Mouse (Mus musculus) myocyte (in vitro differentiated cells): Measurements from ENCODE around the gene Smg7. TPM values are rescaled to one million over a fixed set of nuclear protein-coding genes. Genes with fewer than 3 reads are reported as not detected.
"Not testable (repeated sequence)": the region's sequence is repeated elsewhere in the genome, so short reads cannot be mapped to it uniquely, and the experiment has no call there.

Experiments used
- H3K27me3 ChIP-seq: one replicate; pipeline ENCODE4 v1.6.1; 2011; ENCODE audit not compliant: control insufficient read depth, insufficient read depth, insufficient read length
- H3K36me3 ChIP-seq: one replicate; pipeline ENCODE4 v1.6.1; 2011; ENCODE audit not compliant: control insufficient read depth, insufficient read depth
- H3K4me2 ChIP-seq: one replicate; pipeline ENCODE4 v1.6.1; 2011; ENCODE audit warnings: low read depth, control low read depth
- H3K4me3 ChIP-seq: one replicate; pipeline ENCODE4 v1.5.1; 2011; ENCODE audit warnings: mild to moderate bottlenecking, control low read depth, moderate library complexity
- H3K79me2 ChIP-seq: one replicate; pipeline ENCODE4 v1.6.1; 2011; ENCODE audit not compliant: control insufficient read depth, insufficient read depth
- H3ac ChIP-seq: one replicate; pipeline ENCODE4 v1.6.1; 2011; ENCODE audit not compliant: control insufficient read depth, insufficient read length
- CEBPB ChIP-seq: IDR thresholded peaks from 2 replicates; pipeline ENCODE4 v1.6.1; 2011; ENCODE audit warnings: mild to moderate bottlenecking, moderate library complexity; ENCODE audit not compliant: poor library complexity, insufficient read depth, severe bottlenecking
- E2F4 ChIP-seq: IDR thresholded peaks from one replicate; pipeline ENCODE4 v1.6.1; 2011; ENCODE audit warnings: mild to moderate bottlenecking, control low read depth, moderate library complexity; ENCODE audit not compliant: insufficient read depth
- MAX ChIP-seq: IDR thresholded peaks from one replicate; pipeline ENCODE4 v1.6.1; 2011; ENCODE audit warnings: low read depth, mild to moderate bottlenecking, control low read depth
- MYOD1 ChIP-seq, 3 experiments: IDR thresholded peaks; one replicate each; pipeline ENCODE4 v1.6.1; 2011; ENCODE audit warnings: control low read depth in 2 of 3, low read depth in 2 of 3, mild to moderate bottlenecking in 2 of 3, moderate library complexity in 1 of 3; ENCODE audit not compliant: insufficient read length in 2 of 3, control insufficient read depth in 1 of 3
- MYOG ChIP-seq, 3 experiments: IDR thresholded peaks; one replicate each; pipeline ENCODE4 v1.6.1; 2011; ENCODE audit warnings: control low read depth in 2 of 3, low read depth in 2 of 3, mild to moderate bottlenecking in 2 of 3; ENCODE audit not compliant: insufficient read length in 2 of 3, control insufficient read depth in 1 of 3, insufficient read depth in 1 of 3
- POLR2A ChIP-seq: IDR thresholded peaks from one replicate; pipeline ENCODE4 v1.6.1; 2011; ENCODE audit warnings: low read depth, mild to moderate bottlenecking, control low read depth, moderate library complexity; ENCODE audit not compliant: insufficient read length
- POLR2AphosphoS2 ChIP-seq: IDR thresholded peaks from one replicate; pipeline ENCODE4 v1.6.1; 2011; ENCODE audit warnings: low read depth, control low read depth; ENCODE audit not compliant: insufficient read length
- REST ChIP-seq: IDR thresholded peaks from one replicate; pipeline ENCODE4 v1.6.1; 2011; ENCODE audit warnings: mild to moderate bottlenecking, control low read depth, moderate library complexity; ENCODE audit not compliant: insufficient read depth, insufficient read length
- SRF ChIP-seq: IDR thresholded peaks from one replicate; pipeline ENCODE4 v1.6.1; 2011; ENCODE audit warnings: low read depth; ENCODE audit not compliant: control insufficient read depth, insufficient read length
- TCF12 ChIP-seq: IDR thresholded peaks from one replicate; pipeline ENCODE4 v1.6.1; 2011; ENCODE audit warnings: mild to moderate bottlenecking, control low read depth; ENCODE audit not compliant: poor library complexity, insufficient read depth, severe bottlenecking
- TCF3 ChIP-seq: IDR thresholded peaks from one replicate; pipeline ENCODE4 v1.6.1; 2011; ENCODE audit warnings: low read depth, control low read depth; ENCODE audit not compliant: insufficient read length
- USF1 ChIP-seq: IDR thresholded peaks from one replicate; pipeline ENCODE4 v1.6.1; 2011; ENCODE audit warnings: low read depth, mild to moderate bottlenecking, control low read depth, moderate library complexity
- polyA plus RNA-seq: library from polyadenylated mRNA; unstranded; fragments of >200 nt; fragmentation: generic; extraction: Trizol; gene quantifications from one replicate; pipeline ENCODE4 v1.2.1, GENCODE M21; 2012; ENCODE audit warnings: missing spikeins

The Smg7 gene
- polyA plus RNA-seq, 1 experiment = 13.6 TPM

DNA sequence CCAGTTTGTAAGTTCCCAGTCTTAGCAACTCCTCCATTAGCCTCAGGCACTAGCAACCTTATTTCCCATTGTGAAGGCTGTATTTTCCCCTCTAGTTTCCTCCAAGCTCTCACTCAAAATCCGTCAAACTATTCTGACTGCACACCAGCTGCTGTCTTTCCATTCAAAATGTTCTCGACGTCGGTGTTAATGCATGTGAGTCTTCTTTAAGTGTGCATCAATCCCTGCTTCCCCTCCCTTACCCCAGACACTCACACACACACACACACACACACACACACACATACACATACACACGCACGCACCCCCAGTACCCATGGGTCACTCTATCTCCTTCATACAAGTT is 1.1 kb downstream of the Smg7 start:
- peaks cover 57% of the 10 kb centered on the region for H3K79me2 ChIP-seq
- TF ChIP-seq TCF3 (no peak), REST (no peak), E2F4 (no peak), USF1 (no peak), MAX (no peak), POLR2AphosphoS2 (no peak), SRF (no peak), POLR2A (no peak), MYOG (IDR thresholded peaks at IDR 0.05; ENCODE audit: control insufficient read depth in 1 of 3, insufficient read depth in 1 of 3, insufficient read length in 2 of 3, low read depth in 2 of 3) (no peak), TCF12 (no peak), MYOD1 (IDR thresholded peaks at IDR 0.05; ENCODE audit: control insufficient read depth in 1 of 3, insufficient read length in 2 of 3, low read depth in 2 of 3) (no peak), CEBPB (no peak)
- peak overlapping the region; percentile 46 for H3K4me3 ChIP-seq
- no peaks in the 10 kb centered on the region for H3K36me3 ChIP-seq
- H3K27me3 ChIP-seq = no peaks in the 10 kb centered on the region
- peak overlapping the region; percentile 89 for H3ac ChIP-seq
- H3K4me2 ChIP-seq = peak overlapping the region; percentile 70

GRCm38 (mm10) chr1:152888086-152888485 is 14.4 kb downstream of the Smg7 start:
- H3K79me2 ChIP-seq = peaks cover 99% of the 10 kb centered on the region
- not testable (repeated sequence) for H3K27me3 ChIP-seq, H3K4me3 ChIP-seq, H3K36me3 ChIP-seq, H3K4me2 ChIP-seq, H3ac ChIP-seq

GRCm38 (mm10) chr1:152871031-152871430 is 31.4 kb downstream of the Smg7 start:
- Histone ChIP-seq H3K4me2 (no peak overlapping the region), H3ac (no peak overlapping the region), H3K79me2 (peaks cover 45% of the 10 kb centered on the region), H3K36me3 (peaks cover 25% of the 10 kb centered on the region), H3K4me3 (no peak overlapping the region), H3K27me3 (no peaks in the 10 kb centered on the region)
- no peak for TF ChIP-seq USF1

- peaks cover 29% of the 10 kb centered on the region for H3K36me3 ChIP-seq
- H3K4me3 ChIP-seq = no peak overlapping the region
- peaks cover 34% of the 10 kb centered on the region for H3K79me2 ChIP-seq
- no peak for TF ChIP-seq MAX
- no peak overlapping the region for H3K4me2 ChIP-seq
- no peaks in the 10 kb centered on the region for H3K27me3 ChIP-seq
- H3ac ChIP-seq = no peak overlapping the region
These were observed 32.5 kb downstream of the Smg7 start for GRCm38 (mm10) chr1:152869901-152870300.

- no peak for TF ChIP-seq MYOG (IDR thresholded peaks at IDR 0.05; ENCODE audit: control insufficient read depth in 1 of 3, insufficient read depth in 1 of 3, insufficient read length in 2 of 3, low read depth in 2 of 3)
- no peak for TF ChIP-seq USF1
- no peak for TF ChIP-seq E2F4
- TF ChIP-seq TCF3 = no peak
- no peak for TF ChIP-seq MAX
- TF ChIP-seq POLR2AphosphoS2 = no peak
- no peak for TF ChIP-seq POLR2A
- H3K4me3 ChIP-seq = no peak overlapping the region
These were observed 55.6 kb downstream of the Smg7 start for GRCm38 (mm10) chr1:152846856-152847255.

GRCm38 (mm10) chr1:152845211-152845730 is 57.2 kb downstream of the Smg7 start:
- Histone ChIP-seq H3K36me3 (peaks cover 84% of the 10 kb centered on the region), H3K79me2 (no peaks in the 10 kb centered on the region), H3K4me3 (no peak overlapping the region), H3ac (no peak overlapping the region), H3K27me3 (no peaks in the 10 kb centered on the region), H3K4me2 (no peak overlapping the region)
- TF ChIP-seq REST (no peak), E2F4 (no peak), SRF (no peak), TCF12 (no peak), POLR2AphosphoS2 (no peak), TCF3 (no peak), MAX (no peak), POLR2A (no peak), CEBPB (no peak), MYOG (IDR thresholded peaks at IDR 0.05; ENCODE audit: control insufficient read depth in 1 of 3, insufficient read depth in 1 of 3, insufficient read length in 2 of 3, low read depth in 2 of 3) (no peak), MYOD1 (IDR thresholded peaks at IDR 0.05; ENCODE audit: control insufficient read depth in 1 of 3, insufficient read length in 2 of 3, low read depth in 2 of 3) (no peak), USF1 (no peak)

More at GRCm38 (mm10) chr1:152846856-152847255, 55.6 kb downstream of the Smg7 start:
- H3K79me2 ChIP-seq = no peaks in the 10 kb centered on the region
- peaks cover 88% of the 10 kb centered on the region for H3K36me3 ChIP-seq
- H3ac ChIP-seq = no peak overlapping the region
- no peaks in the 10 kb centered on the region for H3K27me3 ChIP-seq
- H3K4me2 ChIP-seq = no peak overlapping the region
